Comparison of ENCODE assay signal across 17 mouse cellular contexts in the genomic region with DNA sequence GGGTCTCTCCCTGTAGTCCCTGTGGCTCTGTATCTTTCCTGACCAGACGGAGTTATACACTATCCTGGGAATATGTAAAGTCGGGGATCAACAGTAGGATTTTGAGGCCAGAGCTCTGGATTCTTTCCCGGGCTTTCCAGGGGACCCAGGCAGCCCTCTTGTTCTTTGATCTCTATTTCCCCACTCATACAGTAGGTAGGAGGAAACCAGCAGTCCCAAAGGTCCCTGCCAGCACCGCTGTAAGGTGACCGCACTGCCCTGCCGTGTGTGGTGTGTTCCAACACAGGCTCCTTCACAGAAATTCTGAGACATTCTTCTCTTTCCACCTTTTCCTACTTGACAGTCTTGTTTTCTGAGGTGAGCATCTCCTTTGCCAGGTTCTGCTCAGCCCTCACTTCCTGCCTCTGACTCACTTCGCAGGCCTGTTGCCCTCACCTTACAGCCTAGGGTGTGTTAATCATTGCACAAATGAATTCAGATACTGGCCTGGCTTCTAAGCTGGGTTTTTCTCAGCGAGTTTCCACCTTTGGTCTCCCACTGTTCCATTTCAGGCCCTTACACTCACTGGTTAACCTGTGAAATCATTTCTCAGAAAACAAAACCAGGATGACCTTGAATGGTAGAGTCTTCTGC. TPM values are rescaled to one million over a fixed set of nuclear protein-coding genes. Genes with fewer than 3 reads are reported as not detected.
DNase-seq lines count a peak whose midpoint lies in the region; ATAC-seq and TF ChIP-seq lines count a peak whose summit lies in the region.
"Had no signal": no experiment of that assay in that cellular context is flagged by ENCODE, and none has a peak within 500 bp of the region (broad histone marks: within the 10 kb centered on the region; RNA-seq: fewer than 3 reads in every experiment).

No protein-coding gene starts in this region.

- no peaks in the 10 kb centered on the region for H3K9me3 ChIP-seq in liver, embryonic 11.5 days (ENCODE audit: control insufficient read depth, low read length)
- H3K9me3 ChIP-seq in intestine, embryonic 15.5 days = no peaks in the 10 kb centered on the region
- no peaks in the 10 kb centered on the region for H3K9me3 ChIP-seq in kidney, embryonic 16.5 days (ENCODE audit: low read length)
- H3K9me3 ChIP-seq in stomach, embryonic 15.5 days = no peaks in the 10 kb centered on the region
- no peaks in the 10 kb centered on the region for H3K9me3 ChIP-seq in forebrain, embryonic 13.5 days (replicated peaks)
- H3K9me3 ChIP-seq: embryonic facial prominence, embryonic 13.5 days; heart, embryonic 10.5 days; limb, embryonic 13.5 days had no signal

- peak overlapping the region; percentile 26; the same call in 1 of the 2 replicates for H3K27ac ChIP-seq in liver, adult 2 months (replicated peaks; ENCODE audit: insufficient read depth, low read depth, low read length)
- no peak overlapping the region for H3K27ac ChIP-seq in liver, embryonic 11.5 days (ENCODE audit: low read depth, low read length)
- peak overlapping the region; percentile 59 for H3K27ac ChIP-seq in intestine, embryonic 15.5 days
- H3K27ac ChIP-seq in kidney, embryonic 16.5 days (ENCODE audit: low read length) = peak overlapping the region; percentile 87
- peak overlapping the region; percentile 27 for H3K27ac ChIP-seq in stomach, embryonic 15.5 days
- H3K27ac ChIP-seq in forebrain, embryonic 13.5 days = no peak overlapping the region
- H3K27ac ChIP-seq: embryonic facial prominence, embryonic 13.5 days; gastrocnemius, adult 2 months; heart, embryonic 10.5 days; limb, embryonic 13.5 days had no signal

- ATAC-seq in liver, embryonic 11.5 days (replicated peaks; ENCODE audit: low FRiP score) = no peak
- ATAC-seq in intestine, embryonic 15.5 days = peak; percentile 76
- ATAC-seq in kidney, embryonic 16.5 days (ENCODE audit: low FRiP score, low TSS enrichment) = peak; percentile 73
- no peak for ATAC-seq in stomach, embryonic 15.5 days (ENCODE audit: insufficient read depth, low FRiP score, low read depth)
- ATAC-seq in forebrain, embryonic 13.5 days = no peak
- ATAC-seq: forebrain, embryonic 14.5 days had no signal

- no peak for TF ChIP-seq CTCF in liver, adult 2 months (IDR thresholded peaks at IDR 0.05; ENCODE audit: low read depth, low read length)

- no peak overlapping the region for H3K4me2 ChIP-seq in liver, embryonic 11.5 days
- H3K4me2 ChIP-seq in intestine, embryonic 15.5 days (replicated peaks) = 0 out of 2 replicates have a peak overlapping the region, but pooled peaks have one; percentile 4
- no peak overlapping the region for H3K4me2 ChIP-seq in kidney, embryonic 16.5 days (replicated peaks; ENCODE audit: low read depth, low read length)
- H3K4me2 ChIP-seq in stomach, embryonic 15.5 days = no peak overlapping the region
- no peak overlapping the region for H3K4me2 ChIP-seq in forebrain, embryonic 13.5 days
- H3K4me2 ChIP-seq: embryonic facial prominence, embryonic 13.5 days; limb, embryonic 13.5 days; midbrain, embryonic 11.5 days had no signal

- no peaks in the 10 kb centered on the region for H3K36me3 ChIP-seq in liver, adult 2 months (ENCODE audit: control insufficient read depth, insufficient read depth, low read length)
- H3K36me3 ChIP-seq in liver, embryonic 11.5 days (ENCODE audit: control insufficient read depth, insufficient read depth, low read length) = no peaks in the 10 kb centered on the region
- H3K36me3 ChIP-seq in intestine, embryonic 15.5 days = no peaks in the 10 kb centered on the region
- no peaks in the 10 kb centered on the region for H3K36me3 ChIP-seq in kidney, embryonic 16.5 days (ENCODE audit: insufficient read depth, low read length)
- H3K36me3 ChIP-seq in stomach, embryonic 15.5 days = no peaks in the 10 kb centered on the region
- no peaks in the 10 kb centered on the region for H3K36me3 ChIP-seq in forebrain, embryonic 13.5 days (ENCODE audit: poor library complexity, severe bottlenecking)
- H3K36me3 ChIP-seq: embryonic facial prominence, embryonic 13.5 days; heart, embryonic 10.5 days; limb, embryonic 13.5 days had no signal

- H3K9ac ChIP-seq in liver, adult 2 months (ENCODE audit: low read depth, low read length) = no peak overlapping the region
- no peak overlapping the region for H3K9ac ChIP-seq in liver, embryonic 11.5 days (ENCODE audit: low read depth, low read length)
- H3K9ac ChIP-seq in intestine, embryonic 15.5 days = no peak overlapping the region
- H3K9ac ChIP-seq in kidney, embryonic 16.5 days (replicated peaks; ENCODE audit: low read length) = 0 out of 2 replicates have a peak overlapping the region, but pooled peaks have one; percentile 35
- H3K9ac ChIP-seq in stomach, embryonic 15.5 days = no peak overlapping the region
- H3K9ac ChIP-seq in forebrain, embryonic 13.5 days = no peak overlapping the region
- H3K9ac ChIP-seq: embryonic facial prominence, embryonic 13.5 days; limb, embryonic 13.5 days had no signal

- DNase-seq in liver, adult 2 months (ENCODE audit: extremely low read depth, low read depth, low spot score) = peak; percentile 73
- no peak for DNase-seq in liver, embryonic 11.5 days (ENCODE audit: low spot score)
- DNase-seq in gastrocnemius, postnatal 4 days (ENCODE audit: low spot score in 2 of 2) = no peak
- DNase-seq in cerebellum, adult 11-12 months = no peak
- DNase-seq: adrenal gland, postnatal 36 days; gastrocnemius, adult 2 months; lung, postnatal 14 days; thymus, postnatal 4 days had no signal

- WGBS in liver, adult 2 months = 25% methylated on average over 8 of the region's 8 CpGs
- WGBS in liver, embryonic 11.5 days = 43% methylated on average over 8 of the region's 8 CpGs
- 47% methylated on average over 8 of the region's 8 CpGs for WGBS in intestine, embryonic 15.5 days
- 41% methylated on average over 8 of the region's 8 CpGs for WGBS in kidney, embryonic 16.5 days
- 49% methylated on average over 8 of the region's 8 CpGs for WGBS in stomach, embryonic 15.5 days
- 62% methylated on average over 8 of the region's 8 CpGs for WGBS in forebrain, embryonic 13.5 days

- H3K4me1 ChIP-seq in liver, adult 2 months (ENCODE audit: control insufficient read depth, insufficient read depth, low read length) = peaks cover 11% of the 10 kb centered on the region
- H3K4me1 ChIP-seq in liver, embryonic 11.5 days (replicated peaks; ENCODE audit: control insufficient read depth, insufficient read depth, low read length) = no peaks in the 10 kb centered on the region
- peaks cover 14% of the 10 kb centered on the region for H3K4me1 ChIP-seq in intestine, embryonic 15.5 days (replicated peaks)
- H3K4me1 ChIP-seq in kidney, embryonic 16.5 days (ENCODE audit: insufficient read depth, low read length) = peaks cover 31% of the 10 kb centered on the region
- no peaks in the 10 kb centered on the region for H3K4me1 ChIP-seq in stomach, embryonic 15.5 days
- H3K4me1 ChIP-seq in forebrain, embryonic 13.5 days = peaks cover 18% of the 10 kb centered on the region; the same call in 1 of the 2 replicates

- H3K4me3 ChIP-seq in liver, adult 2 months (ENCODE audit: insufficient read depth, low read depth, low read length) = no peak overlapping the region
- H3K4me3 ChIP-seq in liver, embryonic 11.5 days (ENCODE audit: low read depth, low read length) = no peak overlapping the region
- H3K4me3 ChIP-seq in intestine, embryonic 15.5 days (replicated peaks) = no peak overlapping the region
- no peak overlapping the region for H3K4me3 ChIP-seq in kidney, embryonic 16.5 days (ENCODE audit: low read length)
- no peak overlapping the region for H3K4me3 ChIP-seq in stomach, embryonic 15.5 days (replicated peaks)
- H3K4me3 ChIP-seq in forebrain, embryonic 13.5 days = no peak overlapping the region
- H3K4me3 ChIP-seq: embryonic facial prominence, embryonic 13.5 days; gastrocnemius, adult 2 months; heart, embryonic 10.5 days; limb, embryonic 13.5 days had no signal

- H3K27me3 ChIP-seq in liver, adult 2 months (ENCODE audit: control insufficient read depth, insufficient read depth, low read length) = no peaks in the 10 kb centered on the region
- peaks cover 27% of the 10 kb centered on the region for H3K27me3 ChIP-seq in liver, embryonic 11.5 days (replicated peaks; ENCODE audit: control insufficient read depth, insufficient read depth, low read length)
- no peaks in the 10 kb centered on the region for H3K27me3 ChIP-seq in intestine, embryonic 15.5 days (replicated peaks)
- peaks cover 3% of the 10 kb centered on the region; the same call in 1 of the 2 replicates for H3K27me3 ChIP-seq in kidney, embryonic 16.5 days (ENCODE audit: insufficient read depth, low read length)
- no peaks in the 10 kb centered on the region for H3K27me3 ChIP-seq in stomach, embryonic 15.5 days (replicated peaks)
- peaks cover 16% of the 10 kb centered on the region for H3K27me3 ChIP-seq in forebrain, embryonic 13.5 days

- no peaks in the 10 kb centered on the region for H3K79me2 ChIP-seq in liver, adult 2 months (ENCODE audit: control insufficient read depth, insufficient read depth, low read length)

- TF ChIP-seq POLR2A in liver, adult 2 months (IDR thresholded peaks at IDR 0.05; ENCODE audit: extremely low read depth, insufficient read depth, low read length) = no peak

RNA-seq across cellular contexts. Expression of a gene that starts 53.0 kb away (rescaled TPM):
- 16.1 and 17.1 TPM in 2 replicates for total RNA-seq in liver, adult 2 months (2014; rRNA removed)
- polyA plus RNA-seq in liver, adult 2 months (2012; rRNA removed) = 42.1 and 65.7 TPM in 2 replicates
- 6.1 and 6.2 TPM in 2 replicates for polyA plus RNA-seq in liver, embryonic 11.5 days (2014; fragmentation: Nextera tagmentation; extraction: Ambion mirVana)
- 4.0 and 4.8 TPM in 2 replicates for polyA plus RNA-seq in intestine, embryonic 15.5 days (2015; fragmentation: Nextera tagmentation; extraction: Ambion mirVana)
- 2.7 and 3.1 TPM in 2 replicates for polyA plus RNA-seq in kidney, embryonic 16.5 days (2015; fragmentation: Nextera tagmentation; extraction: Ambion mirVana)
- polyA plus RNA-seq in stomach, embryonic 15.5 days (2015; fragmentation: Nextera tagmentation; extraction: Ambion mirVana) = 5.4 and 5.8 TPM in 2 replicates
- 6.5 and 7.2 TPM in 2 replicates for polyA plus RNA-seq in forebrain, embryonic 13.5 days (2015; fragmentation: Nextera tagmentation; extraction: Ambion mirVana)
- total RNA-seq in gastrocnemius, postnatal 4 days (2021) = 10 to 100 TPM; 16.8 to 23.5 TPM

Comparison
In these comparisons a context has a peak if more than half of its experiments do, and no peak if none do; other contexts are left out.
1. H3K27ac ChIP-seq: peak in liver, adult 2 months (single experiment), intestine, embryonic 15.5 days (single experiment), kidney, embryonic 16.5 days (single experiment) and stomach, embryonic 15.5 days (single experiment); none in liver, embryonic 11.5 days (single experiment) and forebrain, embryonic 13.5 days (single experiment).
2. ATAC-seq: peak in intestine, embryonic 15.5 days (single experiment) and kidney, embryonic 16.5 days (single experiment); none in liver, embryonic 11.5 days (single experiment), stomach, embryonic 15.5 days (single experiment) and forebrain, embryonic 13.5 days (single experiment).